Mouse (Mus musculus) adrenal gland, postnatal 10 days (tissue): ENCODE measurements around the gene 5031410I06Rik. TPM values are rescaled to one million over a fixed set of nuclear protein-coding genes. Genes with fewer than 3 reads are reported as not detected.
"Not testable (repeated sequence)": the region's sequence is repeated elsewhere in the genome, so short reads cannot be mapped to it uniquely, and the experiment has no call there.

Source experiments
- DNase-seq: peaks from one replicate; pipeline ENCODE4 v3.0.0; 2021; ENCODE audit warnings: mixed read lengths
- long read RNA-seq, 2 experiments: library from polyadenylated mRNA; stranded (forward); transcript quantifications; one replicate each; pipeline ENCODE4 v2.0.0; 2021
- total RNA-seq, 2 experiments: library from RNA; stranded (reverse); gene quantifications; 2 replicates each; pipeline ENCODE4 v1.2.3; 2021

Gene 5031410I06Rik
- total RNA-seq = not detected
- long read RNA-seq, experiment 1 = 0 reads
- long read RNA-seq, experiment 2 = 0 reads

- not testable (repeated sequence) for DNase-seq
These were observed at the start of gene 5031410I06Rik for GRCm38 (mm10) chr5:26105262-26105661. Gene 5031410I06Rik (minus strand): TSS chr5:26105362.

DNA sequence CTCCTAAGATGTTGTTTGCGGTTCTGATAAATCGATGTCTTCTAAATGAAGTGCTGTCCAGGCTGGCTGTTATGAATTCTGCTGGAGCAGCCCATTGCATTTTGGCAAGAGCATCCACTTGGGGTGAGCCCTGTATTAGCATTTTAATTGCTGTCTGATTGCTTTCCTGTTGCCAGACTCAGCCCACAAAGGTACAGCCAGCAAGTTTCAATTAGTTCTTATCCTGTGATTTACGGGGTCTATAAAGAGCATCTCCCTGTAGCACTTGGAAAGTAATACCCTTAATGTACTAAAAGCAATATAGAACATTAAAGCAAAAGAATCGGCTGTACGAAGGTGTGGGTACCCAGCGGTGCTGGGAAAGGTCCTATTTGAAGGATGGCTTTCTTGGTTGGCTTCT lies 37.7 kb upstream of the 5031410I06Rik start:
- DNase-seq = no peak

GRCm38 (mm10) chr5:26121321-26121720 lies 16.2 kb upstream of the 5031410I06Rik start, which contains the start of gene Gm10220:
Gene Gm10220 (minus strand): TSS chr5:26121421.
- not testable (repeated sequence) for DNase-seq

GRCm38 (mm10) chr5:26089191-26089590 lies 16.0 kb downstream of the 5031410I06Rik start, which contains the start of gene Gm10471:
Gene Gm10471 (minus strand): TSS chr5:26089291.
- DNase-seq = not testable (repeated sequence)

GRCm38 (mm10) chr5:26079023-26079422 lies 26.1 kb downstream of the 5031410I06Rik start:
- DNase-seq = peak; percentile 3

DNA sequence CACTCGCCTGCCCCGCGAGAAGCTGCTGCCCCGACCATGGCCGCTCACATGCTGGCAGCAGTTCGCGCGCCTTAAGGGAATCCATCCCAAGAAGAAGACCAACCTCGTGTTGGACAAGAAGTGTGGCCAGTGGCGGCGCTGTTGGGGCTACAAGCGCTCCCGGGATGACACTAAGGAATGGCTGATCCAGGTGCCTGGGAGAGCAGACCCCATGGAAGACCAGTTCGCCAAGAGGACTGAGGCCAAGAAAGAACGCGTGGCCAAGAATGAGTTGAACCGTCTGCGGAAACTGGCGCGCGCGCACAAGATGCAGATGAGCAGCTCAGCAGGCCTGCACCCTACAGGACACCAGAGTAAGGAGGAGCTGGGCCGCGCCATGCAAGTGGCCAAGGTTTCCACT lies 34.4 kb downstream of the 5031410I06Rik start:
- no peak for DNase-seq

DNA sequence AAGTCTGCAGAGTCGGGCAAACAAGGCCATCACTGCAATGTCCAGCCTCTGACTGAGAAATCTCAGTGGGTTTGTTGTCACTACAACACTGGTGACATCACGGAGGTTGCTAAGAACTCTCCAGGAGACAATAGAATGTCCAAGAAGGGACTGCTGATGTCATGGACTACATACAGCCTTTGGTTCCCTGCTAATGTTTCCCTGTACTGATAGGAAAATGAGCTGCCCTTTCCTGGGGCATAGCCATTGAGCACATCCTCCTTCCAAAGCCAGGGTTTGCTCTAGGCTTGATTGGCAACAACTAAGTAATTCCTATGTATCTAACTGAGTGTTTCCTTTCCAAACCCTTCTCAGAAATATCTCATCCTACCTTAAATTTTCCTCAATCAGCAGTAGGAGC lies 46.7 kb downstream of the 5031410I06Rik start, which contains the start of gene Gm7347:
Gene Gm7347 (minus strand): TSS at position 101 of the 400 bp plus-strand sequence.
- DNase-seq = not testable (repeated sequence)

Other genes starting within 250 kb of the 5031410I06Rik start
- gene Gm21663, start 163.0 kb downstream of the 5031410I06Rik start, total RNA-seq = under 1 TPM in 1 of 2 experiments, not detected in 1; 0.12 TPM
- not detected for gene Gm21671, start 150.9 kb downstream of the 5031410I06Rik start, total RNA-seq
- not detected for gene Gm21680, start 132.7 kb downstream of the 5031410I06Rik start, total RNA-seq
- not detected for gene Gm21698, start 116.7 kb downstream of the 5031410I06Rik start, total RNA-seq
- not detected for gene Gm1979, start 100.6 kb downstream of the 5031410I06Rik start, total RNA-seq
- gene Gm5862, start 82.4 kb downstream of the 5031410I06Rik start, total RNA-seq = not detected
- under 1 TPM in 1 of 2 experiments, not detected in 1; 0.18 TPM for gene Speer4a, start 65.8 kb downstream of the 5031410I06Rik start, total RNA-seq
- gene Gm7347, start 46.8 kb downstream of the 5031410I06Rik start, total RNA-seq = not detected
- not detected for gene Gm10471, start 16.1 kb downstream of the 5031410I06Rik start, total RNA-seq
- gene Gm10220, start 16.1 kb upstream of the 5031410I06Rik start, total RNA-seq = not detected
- under 1 TPM in 1 of 2 experiments, not detected in 1; 0.27 TPM for gene Gm7361, start 152.3 kb upstream of the 5031410I06Rik start, total RNA-seq